8 mouse cellular contexts compared by ENCODE assay signal in the genomic region with DNA sequence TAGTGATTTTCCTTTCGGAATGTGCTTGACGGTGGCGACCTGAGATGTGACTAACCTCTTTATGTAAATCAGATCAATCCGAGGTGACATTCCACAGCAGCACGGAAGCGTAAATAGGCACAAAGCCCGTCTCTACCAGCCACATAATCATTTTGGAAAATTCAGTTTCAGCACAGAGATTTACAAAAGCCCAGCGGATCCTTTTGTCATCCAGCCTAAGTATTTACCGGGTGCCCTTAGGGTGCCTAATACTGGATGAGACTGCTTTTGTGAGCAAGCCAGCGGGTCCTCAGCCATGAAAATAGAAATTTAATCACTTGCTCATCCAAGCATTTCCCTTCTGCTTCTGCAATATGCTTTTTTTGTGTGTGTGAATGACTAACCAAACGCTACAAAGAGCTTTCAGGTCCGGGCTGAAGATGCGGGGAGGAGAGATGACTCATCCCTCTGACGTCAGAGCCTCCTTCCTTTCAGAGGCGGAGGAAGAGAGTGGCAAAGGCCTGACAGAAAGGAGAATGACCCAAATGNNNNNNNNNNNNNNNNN.
DNase-seq lines count a peak whose midpoint lies in the region; ATAC-seq and TF ChIP-seq lines count a peak whose summit lies in the region.

No protein-coding gene starts in this region.

- DNase-seq in MEL (ENCODE audit: low read depth, low spot score): peak; percentile 19
- DNase-seq in c-Kit-positive CD71-negative TER-119-negative erythroid progenitor cells, embryonic 14.5 days (ENCODE audit: low read depth): peak; percentile 58
- peak; percentile 55 for DNase-seq in heart, postnatal 4 days
- peak; percentile 56 to 86 for DNase-seq in layer of hippocampus, adult 2 months (ENCODE audit: low spot score in 2 of 2)
- peak; percentile 14 for DNase-seq in lung, adult 2 months

- no peaks in the 10 kb centered on the region for H3K9me3 ChIP-seq in MEL (replicated peaks; ENCODE audit: insufficient read depth, low read length)
- H3K9me3 ChIP-seq in forebrain, embryonic 13.5 days (replicated peaks): no peaks in the 10 kb centered on the region

- TF ChIP-seq CTCF in MEL (IDR thresholded peaks at IDR 0.05 in 2 of 3, conservative IDR thresholded peaks at IDR 0.05 in 1 of 3; ENCODE audit: control insufficient read depth in 1 of 3, insufficient read depth in 1 of 3, low read depth in 2 of 3, low read length in 3 of 3, poor library complexity in 1 of 3, severe bottlenecking in 1 of 3): no peak
- TF ChIP-seq CTCF in layer of hippocampus, adult 2 months (conservative IDR thresholded peaks at IDR 0.05): no peak
- no peak for TF ChIP-seq CTCF in lung, adult 2 months (IDR thresholded peaks at IDR 0.05; ENCODE audit: insufficient read depth, low read length)
- no peak for TF ChIP-seq CTCF in olfactory bulb, adult 2 months (IDR thresholded peaks at IDR 0.05; ENCODE audit: insufficient read depth, low read depth, low read length)

- TF ChIP-seq RAD21 in MEL (IDR thresholded peaks at IDR 0.05; ENCODE audit: low read depth, low read length): no peak

- no peak overlapping the region for H3K9ac ChIP-seq in MEL (ENCODE audit: control insufficient read depth, low read depth, low read length, poor library complexity, severe bottlenecking)
- peak overlapping the region; percentile 62 for H3K9ac ChIP-seq in forebrain, embryonic 13.5 days

- H3K27ac ChIP-seq in MEL (ENCODE audit: control insufficient read depth, low read depth, low read length): no peak overlapping the region
- H3K27ac ChIP-seq in forebrain, embryonic 13.5 days: peak overlapping the region; percentile 80
- peak overlapping the region; percentile 84 for H3K27ac ChIP-seq in layer of hippocampus, adult 2 months
- peak overlapping the region; percentile 72 for H3K27ac ChIP-seq in olfactory bulb, adult 2 months (ENCODE audit: insufficient read depth, low read depth, low read length)

- no peaks in the 10 kb centered on the region for H3K4me1 ChIP-seq in MEL (ENCODE audit: control insufficient read depth in 1 of 2, insufficient read depth in 2 of 2, low read length in 2 of 2)
- H3K4me1 ChIP-seq in forebrain, embryonic 13.5 days: 0 out of 2 replicates have a peak, but pooled peaks cover 6% of the 10 kb centered on the region
- peaks cover 2% of the 10 kb centered on the region; the same call in 1 of the 2 replicates for H3K4me1 ChIP-seq in lung, adult 2 months (ENCODE audit: control insufficient read depth, insufficient read depth, low read length)
- H3K4me1 ChIP-seq in olfactory bulb, adult 2 months (ENCODE audit: control insufficient read depth, insufficient read depth, low read length): no peaks in the 10 kb centered on the region

- WGBS in forebrain, embryonic 13.5 days: 2% methylated on average over 15 of the region's 15 CpGs
- 13% methylated on average over 15 of the region's 15 CpGs for WGBS in lung, adult 2 months
- 2% methylated on average over 15 of the region's 15 CpGs for WGBS in olfactory bulb, adult 2 months

- TF ChIP-seq POLR2A in MEL (IDR thresholded peaks at IDR 0.05; ENCODE audit: control insufficient read depth in 1 of 2, insufficient read depth in 1 of 2, low read depth in 1 of 2, low read length in 2 of 2, poor library complexity in 1 of 2): no peak
- TF ChIP-seq POLR2A in lung, adult 2 months (IDR thresholded peaks at IDR 0.05; ENCODE audit: borderline replicate concordance, extremely low read depth, low read depth, low read length): no peak
- no peak for TF ChIP-seq POLR2A in olfactory bulb, adult 2 months (IDR thresholded peaks at IDR 0.05; ENCODE audit: insufficient read depth, low read depth, low read length)

- TF ChIP-seq EP300 in MEL (IDR thresholded peaks at IDR 0.05; ENCODE audit: low read depth in 1 of 2, low read length in 2 of 2): no peak

- H3K4me3 ChIP-seq in MEL (ENCODE audit: control insufficient read depth in 1 of 2, insufficient read depth in 1 of 2, low read depth in 2 of 2, low read length in 2 of 2): no peak overlapping the region
- peak overlapping the region; percentile 39 for H3K4me3 ChIP-seq in forebrain, embryonic 13.5 days
- H3K4me3 ChIP-seq in layer of hippocampus, adult 2 months: peak overlapping the region; percentile 48
- peak overlapping the region; percentile 28 for H3K4me3 ChIP-seq in lung, adult 2 months (replicated peaks; ENCODE audit: extremely low read depth, low read depth, low read length)
- peak overlapping the region; percentile 3; the same call in 1 of the 2 replicates for H3K4me3 ChIP-seq in olfactory bulb, adult 2 months (ENCODE audit: insufficient read depth, low read depth, low read length)

- ATAC-seq in forebrain, embryonic 13.5 days: peak; percentile 95
- no peak for ATAC-seq in megakaryocyte-erythroid progenitor cell, adult 5-6 weeks (replicated peaks; ENCODE audit: low FRiP score, low TSS enrichment, poor library complexity, severe bottlenecking)

- peak overlapping the region; percentile 59 for H3K4me2 ChIP-seq in forebrain, embryonic 13.5 days

- H3K36me3 ChIP-seq in MEL (ENCODE audit: control insufficient read depth in 1 of 2, insufficient read depth in 2 of 2, low read length in 2 of 2): no peaks in the 10 kb centered on the region
- H3K36me3 ChIP-seq in forebrain, embryonic 13.5 days (ENCODE audit: poor library complexity, severe bottlenecking): no peaks in the 10 kb centered on the region

- H3K27me3 ChIP-seq in MEL (ENCODE audit: control insufficient read depth in 1 of 2, insufficient read depth in 2 of 2, low read length in 2 of 2): no peaks in the 10 kb centered on the region; a peak in 1 of 4 replicates
- no peaks in the 10 kb centered on the region for H3K27me3 ChIP-seq in forebrain, embryonic 13.5 days

- no peaks in the 10 kb centered on the region for H3K79me2 ChIP-seq in MEL (ENCODE audit: control insufficient read depth, insufficient read depth, low read length, poor library complexity)

TF ChIP-seq in MEL, 35 proteins besides CTCF, POLR2A, EP300 and RAD21:
- TF ChIP-seq ZKSCAN1 (IDR thresholded peaks at IDR 0.05; ENCODE audit: low read depth, low read length) (no peak), TBP (IDR thresholded peaks at IDR 0.05; ENCODE audit: low read depth, low read length) (no peak), RCOR1 (IDR thresholded peaks at IDR 0.05; ENCODE audit: low read depth, low read length) (no peak), MYC (IDR thresholded peaks at IDR 0.05; ENCODE audit: low read depth, low read length) (no peak), BHLHE40 (IDR thresholded peaks at IDR 0.05; ENCODE audit: borderline replicate concordance, low read depth, low read length) (no peak), TCF12 (IDR thresholded peaks at IDR 0.05; ENCODE audit: low read depth, low read length) (no peak)
TF ChIP-seq in MEL: peak in this region for 0.

Comparison
In these comparisons a context has a peak if more than half of its experiments do, and no peak if none do; other contexts are left out.
1. DNase-seq: peak in every context shown above with its lines; median percentile 71 in layer of hippocampus, adult 2 months; 58 in c-Kit-positive CD71-negative TER-119-negative erythroid progenitor cells, embryonic 14.5 days; 55 in heart, postnatal 4 days; 19 in MEL; 14 in lung, adult 2 months.
2. H3K4me3 ChIP-seq: peak in forebrain, embryonic 13.5 days (single experiment), layer of hippocampus, adult 2 months (single experiment), lung, adult 2 months (single experiment) and olfactory bulb, adult 2 months (single experiment); none in MEL (0 of 2).